Mouse (Mus musculus) Patski (cell line): ENCODE data around the gene Psmd2. TPM values are rescaled to one million over a fixed set of nuclear protein-coding genes. Genes with fewer than 3 reads are reported as not detected.

ENCODE experiments used
- ATAC-seq: fragments of 100-300 bp; one replicate; pipeline ENCODE4 v1.8.0; 2021
- CTCF ChIA-PET: fragments of 350-600 bp; sonication (Branson Sonifier 250); formaldehyde crosslinking; loops from one replicate; lab custom pipeline; 2022; ENCODE audit warnings: inconsistent platforms; lab: Charles Lee
- POLR2A ChIA-PET: fragments of 350-600 bp; sonication (Branson Sonifier 250); formaldehyde crosslinking; loops from one replicate; lab custom pipeline; 2022; ENCODE audit warnings: antibody characterized with exemption, inconsistent platforms; lab: Charles Lee
- DNase-seq: peaks from one replicate; pipeline ENCODE4 v3.0.0-alpha.2; 2011; ENCODE audit warnings: low read depth, low spot score
- H3K27me3 ChIP-seq: fragments of 371-371 bp; one replicate; pipeline ENCODE4 v1.5.1; 2021
- CTCF ChIP-seq: fragments of 100-300 bp; IDR thresholded peaks from one replicate; pipeline ENCODE4 v1.5.1; 2021
- in situ Hi-C: fragments of 300-500 bp; cut with MboI; formaldehyde crosslinking; loops from 3 replicates; pipeline ENCODE4 v1.11.1; 2018; ENCODE audit warnings: low pct_unique_long_range_greater_than_20kb, mixed read lengths
- polyA plus RNA-seq: library from polyadenylated mRNA; unstranded; gene quantifications from one replicate; pipeline ENCODE4 v1.2.3, GENCODE M21; 2021

Psmd2 gene
- polyA plus RNA-seq, 1 experiment from 2014 or later = 289 TPM

DNA sequence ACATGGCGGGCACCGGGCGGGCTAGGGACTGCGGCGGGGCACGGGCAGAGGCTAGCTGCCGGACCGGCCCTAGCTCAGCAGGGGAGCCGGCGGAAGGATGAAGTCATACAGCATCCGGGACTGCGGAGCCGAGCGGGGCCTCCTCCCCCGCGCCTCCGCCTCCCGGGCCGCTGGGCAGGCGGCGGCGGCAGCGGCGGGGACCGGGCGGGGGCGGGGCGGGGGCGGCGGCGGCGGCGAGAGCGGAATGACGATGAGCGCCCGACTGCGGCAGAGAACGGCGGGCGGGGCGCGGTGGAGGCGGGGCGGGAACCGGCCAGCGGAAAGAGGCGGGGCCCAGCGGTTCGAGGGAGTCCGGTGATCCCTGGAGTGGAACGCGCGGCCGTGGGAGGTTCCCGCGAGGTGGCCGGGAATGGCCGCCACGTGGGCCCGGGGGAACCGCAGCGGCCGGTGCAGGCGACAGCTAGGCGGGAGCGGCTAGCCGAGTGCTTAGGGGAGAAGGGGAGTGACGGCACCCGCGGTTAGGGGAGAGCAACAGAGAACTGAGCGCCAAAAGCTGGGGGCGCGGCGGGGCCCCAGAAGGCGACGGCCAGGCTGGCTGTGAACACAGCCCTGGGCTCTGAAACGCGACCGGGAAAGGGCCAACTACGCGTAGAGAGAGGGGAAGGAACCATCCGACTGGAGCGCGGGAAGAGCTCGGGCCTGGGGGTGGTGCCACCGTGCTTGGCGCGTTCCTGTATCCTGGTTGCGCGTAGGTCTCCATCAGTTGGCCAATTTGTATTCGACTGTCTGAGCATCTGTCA, 30.1 kb upstream of the Psmd2 start, which contains the start of gene Camk2n2:
TSS of gene Camk2n2 (minus strand) at position 97 of the 800 bp plus-strand sequence.
- no peak for DNase-seq
- in situ Hi-C loops = no loop called here
- ChIA-PET POLR2A (interaction anchor here (0.7 to 1.3 kb wide), 3 partner anchors 8 to 123 kb away, joined by 3 to 5 read pairs (median 5); partner anchors contain the start of genes Abcf3 and Eif2b5), CTCF (interaction anchor here (1.7 kb wide), 1 partner anchor 10 kb away, joined by 5 read pairs; the partner anchor contains the start of genes Alg3, Eef1akmt4 and Gm49333)
- H3K27me3 ChIP-seq = no peaks in the 10 kb centered on the region
- TF ChIP-seq CTCF = no peak
- peak; percentile 73 for ATAC-seq

DNA sequence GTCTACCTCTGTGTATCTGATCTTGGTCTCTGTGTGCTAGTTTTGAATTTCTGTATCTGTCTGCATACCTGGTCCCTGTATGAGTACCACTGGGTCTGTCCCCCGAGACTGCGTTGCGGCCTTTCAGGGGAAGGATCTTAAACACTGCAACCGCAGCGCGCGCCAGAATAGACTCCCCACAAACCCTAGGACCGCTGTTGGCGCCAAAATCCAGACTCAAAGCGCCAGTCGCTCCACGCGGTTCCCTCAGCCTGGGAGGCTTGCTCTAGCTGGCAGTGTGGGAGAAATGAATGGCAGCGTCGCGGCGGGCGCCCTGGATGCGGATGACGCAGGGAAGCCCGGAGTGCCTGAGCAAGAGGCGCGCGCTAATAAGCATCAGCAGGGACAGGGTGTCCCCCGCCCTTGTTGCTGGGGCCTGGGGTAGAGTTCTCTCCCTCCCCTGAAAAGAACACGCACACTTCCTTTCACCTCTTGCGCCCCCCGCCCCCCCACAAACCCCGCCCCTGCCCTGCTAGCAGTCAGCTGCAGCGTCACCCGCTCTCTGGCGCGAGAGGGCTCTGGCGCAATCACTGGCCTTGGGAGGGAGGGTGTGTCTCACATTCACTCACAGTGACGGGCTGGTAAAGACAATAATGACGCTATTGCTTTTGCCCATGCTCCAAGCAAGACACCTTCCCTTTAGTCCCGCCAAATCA, 29.3 kb upstream of the Psmd2 start:
- DNase-seq (no peak), ATAC-seq (peak; percentile 25)
- CTCF ChIA-PET = no interaction called here
- no peak for TF ChIP-seq CTCF
- POLR2A ChIA-PET = interaction anchor here (1.0 kb wide), 1 partner anchor 9 kb away, joined by 5 read pairs; no protein-coding TSS in a partner anchor
- in situ Hi-C loops = no loop called here
- no peaks in the 10 kb centered on the region for H3K27me3 ChIP-seq

DNA sequence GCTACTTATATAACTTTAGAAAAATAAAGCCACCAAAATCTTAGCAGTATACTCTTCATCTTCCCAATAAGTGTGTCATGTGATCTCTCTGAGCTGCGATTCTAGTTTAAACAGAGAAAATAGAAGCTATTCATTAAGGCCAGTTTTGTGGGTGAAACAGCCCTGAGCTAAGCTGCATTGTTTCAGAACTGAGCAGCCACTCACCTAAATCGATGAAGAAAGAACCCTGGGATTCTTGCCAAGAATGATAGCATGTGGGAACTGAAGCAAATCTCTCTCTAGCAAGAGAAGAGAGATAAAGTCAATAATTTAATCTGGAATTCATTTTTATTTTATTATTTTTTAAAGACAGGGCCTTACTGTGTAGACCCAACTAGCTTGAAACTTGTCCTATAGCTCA, 28.2 kb upstream of the Psmd2 start:
- H3K27me3 ChIP-seq = no peaks in the 10 kb centered on the region
- in situ Hi-C loops = no loop called here
- TF ChIP-seq CTCF = no peak
- DNase-seq = no peak
- ChIA-PET CTCF (interaction anchor here (0.8 to 0.9 kb wide), 2 partner anchors 9 to 19 kb away, joined by 3 read pairs; no protein-coding TSS in a partner anchor), POLR2A (no interaction called here)
- no peak for ATAC-seq

DNA sequence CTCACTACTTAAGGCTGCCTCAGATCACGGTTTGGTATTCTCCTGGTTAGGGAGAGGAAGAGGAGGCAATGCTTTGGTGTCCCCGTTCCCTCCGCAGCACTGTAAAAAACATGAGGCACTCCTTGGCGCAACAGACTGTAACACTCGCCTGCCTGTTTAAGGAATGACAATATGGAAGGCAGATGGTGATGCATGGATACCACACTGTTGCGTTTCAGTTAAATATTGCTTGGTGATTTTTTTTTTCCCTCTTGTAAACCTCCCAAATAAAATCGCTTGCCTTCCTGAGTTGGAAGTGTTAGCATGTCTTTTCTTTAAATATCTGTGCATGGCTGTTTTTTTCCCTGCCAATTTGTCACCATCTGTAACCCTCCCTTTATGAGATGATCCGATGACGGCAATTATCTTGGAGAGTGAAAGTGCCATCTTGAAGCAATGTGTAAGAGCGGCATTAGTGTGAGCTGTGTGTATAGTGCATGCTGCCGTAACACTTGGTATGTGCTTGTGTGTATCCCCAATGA, 22.5 kb upstream of the Psmd2 start:
- in situ Hi-C loops = no loop called here
- POLR2A ChIA-PET = no interaction called here
- ATAC-seq (no peak), DNase-seq (no peak)
- no peaks in the 10 kb centered on the region for H3K27me3 ChIP-seq
- TF ChIP-seq CTCF = no peak
- CTCF ChIA-PET = no interaction called here

DNA sequence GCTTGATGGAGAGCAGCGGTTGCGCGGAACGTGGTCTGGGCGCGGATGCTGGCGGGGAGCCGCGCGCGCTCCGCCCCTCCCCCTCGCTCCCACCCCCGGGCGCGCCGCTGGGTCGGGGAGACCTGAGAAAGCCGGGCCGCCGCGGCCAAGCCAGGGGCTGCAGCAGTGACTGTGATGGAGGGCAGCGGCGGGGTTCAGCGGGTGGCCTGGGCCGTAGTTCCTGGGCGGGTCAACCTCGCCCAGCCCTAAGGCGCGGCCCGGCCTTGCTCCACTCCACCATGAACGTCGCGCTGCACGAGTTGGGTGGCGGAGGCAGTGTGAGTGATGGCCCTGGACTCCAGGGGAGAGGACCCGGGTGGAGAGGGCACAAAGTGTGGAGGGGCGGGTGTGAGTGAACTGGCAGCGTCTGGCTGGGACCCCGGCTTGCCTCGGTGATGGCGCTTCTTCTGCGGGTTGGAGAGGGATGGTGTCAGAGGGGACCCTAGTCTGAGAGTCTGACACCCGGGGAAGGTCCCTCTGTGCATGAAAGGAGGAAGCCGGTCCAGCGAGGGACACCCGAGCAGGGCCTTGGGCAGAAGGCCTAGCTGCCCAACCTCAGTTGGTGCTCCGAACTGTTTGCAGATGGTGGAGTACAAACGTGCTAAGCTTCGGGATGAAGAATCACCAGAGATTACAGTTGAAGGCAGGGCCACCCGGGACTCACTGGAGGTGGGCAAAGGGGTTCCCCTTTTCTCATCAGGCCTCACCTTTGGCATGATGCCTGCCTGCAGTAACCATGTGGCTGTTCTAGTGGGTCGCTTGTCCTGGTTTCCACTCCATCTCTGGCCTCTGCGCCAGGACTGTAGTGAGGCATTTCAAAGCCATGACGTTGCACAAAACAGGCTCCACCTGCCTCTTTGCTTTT, 21.5 kb upstream of the Psmd2 start, which contains the start of gene Ece2:
TSS of gene Ece2 (plus strand) at position 98 of the 904 bp plus-strand sequence.
- DNase-seq = no peak
- no peak for ATAC-seq

DNA sequence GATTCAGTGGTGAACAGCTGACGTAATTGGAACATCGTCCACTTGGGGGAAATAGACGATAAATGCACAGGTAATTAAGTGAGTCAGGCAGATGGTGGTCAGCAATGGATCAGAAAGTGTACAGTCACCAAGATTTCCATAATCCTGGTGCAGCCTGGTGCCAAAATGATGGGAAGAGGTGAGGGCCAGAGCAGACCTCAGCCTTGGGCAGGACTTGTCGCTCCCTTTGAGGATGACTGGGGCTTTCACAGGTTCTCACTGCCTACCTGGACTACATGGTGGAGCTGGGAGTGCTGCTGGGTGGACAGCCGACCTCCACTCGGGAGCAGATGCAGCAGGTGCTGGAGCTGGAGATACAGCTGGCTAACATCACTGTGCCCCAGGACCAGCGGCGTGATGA, 14.0 kb upstream of the Psmd2 start:
- H3K27me3 ChIP-seq = peaks cover 6% of the 10 kb centered on the region
- ChIA-PET POLR2A (no interaction called here), CTCF (no interaction called here)
- TF ChIP-seq CTCF = no peak
- ATAC-seq (no peak), DNase-seq (no peak)
- in situ Hi-C loops = no loop called here

More for the DNA sequence above, 21.5 kb upstream of the Psmd2 start, which contains the start of gene Ece2:
- in situ Hi-C loops = no loop called here
- ChIA-PET POLR2A (no interaction called here), CTCF (no interaction called here)
- no peak for TF ChIP-seq CTCF
- H3K27me3 ChIP-seq = no peaks in the 10 kb centered on the region

DNA sequence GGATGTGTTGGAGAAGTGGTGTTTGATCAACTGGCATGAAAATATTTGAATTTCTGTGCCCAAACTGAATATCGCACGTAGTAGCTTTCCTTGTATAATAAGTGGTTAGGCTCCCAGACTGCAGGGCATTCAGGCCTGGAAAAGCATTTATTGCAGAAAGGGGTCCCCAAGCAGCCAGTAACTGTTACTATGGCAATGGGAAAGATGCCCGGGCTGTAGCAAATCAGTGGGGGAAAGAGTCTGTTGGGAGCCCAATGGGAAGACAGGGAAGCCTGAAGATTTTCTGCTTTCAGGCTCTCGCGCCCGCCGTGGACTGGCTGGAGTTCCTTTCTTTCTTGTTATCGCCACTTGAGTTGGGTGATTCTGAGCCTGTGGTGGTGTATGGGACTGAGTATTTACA, 13.1 kb upstream of the Psmd2 start:
- DNase-seq (no peak), ATAC-seq (no peak)
- ChIA-PET POLR2A (no interaction called here), CTCF (no interaction called here)
- no peak for TF ChIP-seq CTCF
- peaks cover 7% of the 10 kb centered on the region for H3K27me3 ChIP-seq
- in situ Hi-C loops = no loop called here

DNA sequence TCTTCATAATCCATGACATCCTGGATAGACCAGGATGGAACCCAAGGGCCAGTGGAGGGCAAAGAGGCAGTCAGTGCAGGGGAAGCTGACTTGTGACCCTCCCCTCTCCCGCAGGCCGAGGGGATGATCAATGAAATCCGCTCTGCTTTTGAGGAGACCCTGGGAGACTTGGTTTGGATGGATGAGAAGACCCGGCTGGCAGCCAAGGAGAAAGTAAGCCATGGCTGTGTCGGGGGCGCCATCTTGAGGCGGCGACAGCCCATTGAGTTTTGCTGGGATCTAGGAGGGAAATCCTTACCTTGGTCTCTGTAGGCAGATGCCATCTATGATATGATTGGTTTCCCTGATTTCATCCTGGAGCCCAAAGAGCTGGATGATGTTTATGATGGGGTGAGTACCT, 9.3 kb upstream of the Psmd2 start:
- DNase-seq = no peak
- ChIA-PET CTCF (interaction anchor here (0.7 to 1.5 kb wide), 6 partner anchors 19 to 227 kb away, joined by 3 read pairs; no protein-coding TSS in a partner anchor), POLR2A (no interaction called here)
- in situ Hi-C loops = no loop called here
- ATAC-seq = peak; percentile 54
- H3K27me3 ChIP-seq = peaks cover 34% of the 10 kb centered on the region
- TF ChIP-seq CTCF = peak; percentile 95

DNA sequence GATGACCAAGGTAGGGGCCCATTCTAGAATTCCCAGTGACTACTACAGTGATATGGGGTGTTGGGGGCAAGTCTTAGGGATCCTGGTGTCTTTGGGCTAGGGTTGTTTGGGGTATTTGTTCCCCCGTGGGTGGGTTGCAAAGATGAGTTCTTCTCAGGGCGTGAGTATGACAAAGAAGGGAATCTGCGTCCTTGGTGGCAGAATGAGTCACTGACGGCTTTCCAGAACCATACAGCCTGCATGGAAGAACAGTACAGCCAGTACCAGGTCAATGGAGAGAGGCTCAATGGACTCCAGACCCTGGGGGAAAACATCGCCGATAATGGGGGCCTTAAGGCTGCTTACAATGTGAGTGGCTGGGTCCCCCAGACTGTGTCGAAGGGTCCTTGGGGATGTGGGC, 7.5 kb upstream of the Psmd2 start:
- no peak for ATAC-seq
- in situ Hi-C loops = no loop called here
- no peak for TF ChIP-seq CTCF
- ChIA-PET CTCF (no interaction called here), POLR2A (no interaction called here)
- peaks cover 31% of the 10 kb centered on the region for H3K27me3 ChIP-seq
- no peak for DNase-seq

DNA sequence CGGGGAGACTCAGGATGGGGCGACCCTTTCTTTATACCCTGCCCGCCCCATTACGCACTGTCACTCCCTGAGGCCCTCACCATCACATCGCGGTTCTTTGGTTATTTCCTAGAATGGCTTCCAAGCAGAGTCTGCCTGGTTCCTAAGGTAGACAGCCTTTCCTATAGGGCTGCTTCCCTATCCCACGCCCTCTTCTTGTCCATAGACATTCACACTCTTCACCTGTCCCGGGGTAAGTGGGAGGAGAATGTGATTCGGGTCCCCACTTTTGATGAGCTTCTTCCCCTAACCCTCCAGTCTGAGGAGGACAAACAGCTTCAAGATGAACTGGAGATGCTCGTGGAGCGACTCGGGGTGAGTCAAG, 477 bp downstream of the Psmd2 start:
- no peak for DNase-seq
- in situ Hi-C loops = no loop called here
- no peak for TF ChIP-seq CTCF
- ATAC-seq = no peak
- ChIA-PET POLR2A (interaction anchor here (1.3 kb wide), 1 partner anchor 20 kb away, joined by 4 read pairs; no protein-coding TSS in a partner anchor), CTCF (no interaction called here)
- H3K27me3 ChIP-seq = peaks cover 5% of the 10 kb centered on the region
